9 mouse cellular contexts compared by ENCODE assay signal in the genomic region with DNA sequence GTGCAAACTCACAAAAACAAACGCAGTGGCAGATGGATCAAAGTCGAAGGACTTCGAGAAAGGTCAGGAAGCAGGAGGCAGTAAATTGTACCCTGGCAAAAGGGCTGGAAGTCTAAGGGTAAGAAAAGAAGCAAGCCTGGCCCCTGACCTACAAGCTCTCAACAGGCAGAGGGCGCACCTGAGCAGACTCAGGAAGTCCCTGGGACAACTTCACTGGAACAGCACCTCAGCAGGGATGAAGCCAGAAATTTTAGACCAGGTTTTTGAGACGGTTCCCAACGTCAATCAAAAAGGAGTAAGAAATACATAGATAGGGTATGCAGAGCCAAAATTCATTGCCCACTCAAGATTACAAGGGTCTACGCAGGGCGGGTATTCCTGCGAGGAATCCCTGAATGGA. TPM values are rescaled to one million over a fixed set of nuclear protein-coding genes. Genes with fewer than 3 reads are reported as not detected.
DNase-seq lines count a peak whose midpoint lies in the region; ATAC-seq and TF ChIP-seq lines count a peak whose summit lies in the region.
"Not testable (repeated sequence)": the region's sequence is repeated elsewhere in the genome, so short reads cannot be mapped to it uniquely, and the experiment has no call there.
"Had no signal": no experiment of that assay in that cellular context is flagged by ENCODE, and none has a peak within 500 bp of the region (broad histone marks: within the 10 kb centered on the region; RNA-seq: fewer than 3 reads in every experiment).

No protein-coding gene starts in this region.

- not testable (repeated sequence) for TF ChIP-seq EP300 in liver, postnatal 0 days (IDR thresholded peaks at IDR 0.05; ENCODE audit: low read depth)

- WGBS in embryonic facial prominence, embryonic 11.5 days: 14% methylated on average over 8 of the region's 9 CpGs
- 7% methylated on average over 8 of the region's 9 CpGs for WGBS in forebrain, postnatal 0 days
- WGBS in hindbrain, embryonic 11.5 days: 13% methylated on average over 8 of the region's 9 CpGs
- WGBS in kidney, embryonic 14.5 days: 5% methylated on average over 8 of the region's 9 CpGs
- 12% methylated on average over 8 of the region's 9 CpGs for WGBS in liver, postnatal 0 days (ENCODE audit: insufficient replicate concordance)
- WGBS in midbrain, postnatal 0 days: 10% methylated on average over 8 of the region's 9 CpGs

- H3K9ac ChIP-seq in embryonic facial prominence, embryonic 11.5 days (replicated peaks; ENCODE audit: low read length); forebrain, postnatal 0 days; hindbrain, embryonic 11.5 days (ENCODE audit: low read depth, low read length); kidney, embryonic 14.5 days (ENCODE audit: low read depth, low read length); liver, postnatal 0 days (replicated peaks); midbrain, postnatal 0 days (replicated peaks; ENCODE audit: low read length, poor library complexity, severe bottlenecking): not testable (repeated sequence)

- not testable (repeated sequence) for H3K4me1 ChIP-seq in embryonic facial prominence, embryonic 11.5 days (ENCODE audit: control insufficient read depth, insufficient read depth, low read length); forebrain, postnatal 0 days (ENCODE audit: insufficient read depth); hindbrain, embryonic 11.5 days (replicated peaks; ENCODE audit: control insufficient read depth, insufficient read depth, low read length); kidney, embryonic 14.5 days (ENCODE audit: control insufficient read depth, insufficient read depth, low read length); liver, postnatal 0 days (ENCODE audit: insufficient read depth); midbrain, postnatal 0 days (ENCODE audit: insufficient read depth, low read length)

- peak; percentile 12 for DNase-seq in R1 (ENCODE audit: low read depth, low spot score)
- DNase-seq in embryonic facial prominence, embryonic 11.5 days (ENCODE audit: low spot score): peak; percentile 5
- peak; percentile 16 for DNase-seq in forebrain, postnatal 0 days
- DNase-seq in hindbrain, embryonic 11.5 days (ENCODE audit: low spot score): peak; percentile 1
- not testable (repeated sequence) for DNase-seq in liver, postnatal 0 days
- DNase-seq in midbrain, postnatal 0 days (ENCODE audit: low spot score): peak; percentile 0
- DNase-seq in yolk sac, embryonic 10.5 days (ENCODE audit: low spot score): peak; percentile 0

- not testable (repeated sequence) for H3K4me3 ChIP-seq in embryonic facial prominence, embryonic 11.5 days (ENCODE audit: low read depth, low read length); liver, postnatal 0 days (ENCODE audit: low read depth, low read length)
- H3K4me3 ChIP-seq in forebrain, postnatal 0 days (ENCODE audit: low read depth, low read length): peak overlapping the region; percentile 29; the same call in 1 of the 2 replicates
- H3K4me3 ChIP-seq in hindbrain, embryonic 11.5 days (ENCODE audit: low read depth, low read length): peak overlapping the region; percentile 26; the same call in 1 of the 2 replicates
- peak overlapping the region; percentile 32; the same call in 1 of the 2 replicates for H3K4me3 ChIP-seq in kidney, embryonic 14.5 days (ENCODE audit: low read length)
- peak overlapping the region; percentile 34 for H3K4me3 ChIP-seq in midbrain, postnatal 0 days (ENCODE audit: low read depth, low read length)

- not testable (repeated sequence) for H3K9me3 ChIP-seq in embryonic facial prominence, embryonic 11.5 days (replicated peaks; ENCODE audit: control insufficient read depth, low read length); forebrain, postnatal 0 days (ENCODE audit: low read length); hindbrain, embryonic 11.5 days (ENCODE audit: control insufficient read depth, low read length); kidney, embryonic 14.5 days (ENCODE audit: control insufficient read depth, low read length); liver, postnatal 0 days (ENCODE audit: low read length); midbrain, postnatal 0 days (ENCODE audit: low read length)

- TF ChIP-seq CTCF in forebrain, postnatal 0 days (IDR thresholded peaks at IDR 0.05; ENCODE audit: low read depth): peak; percentile 26
- TF ChIP-seq CTCF in liver, postnatal 0 days (IDR thresholded peaks at IDR 0.05; ENCODE audit: low read depth): peak; percentile 9; the same call in 1 of the 2 replicates
- TF ChIP-seq CTCF in midbrain, postnatal 0 days (IDR thresholded peaks at IDR 0.05): peak; percentile 51

- not testable (repeated sequence) for H3K27me3 ChIP-seq in embryonic facial prominence, embryonic 11.5 days (ENCODE audit: control insufficient read depth, insufficient read depth, low read length); forebrain, postnatal 0 days (ENCODE audit: insufficient read depth, low read length); hindbrain, embryonic 11.5 days (ENCODE audit: control insufficient read depth, insufficient read depth, low read length); kidney, embryonic 14.5 days (ENCODE audit: control insufficient read depth, insufficient read depth, low read length); liver, postnatal 0 days (ENCODE audit: insufficient read depth, low read length); midbrain, postnatal 0 days (ENCODE audit: insufficient read depth, low read length)

- not testable (repeated sequence) for H3K27ac ChIP-seq in embryonic facial prominence, embryonic 11.5 days (replicated peaks; ENCODE audit: low read depth, low read length); forebrain, postnatal 0 days (ENCODE audit: low read depth, low read length); hindbrain, embryonic 11.5 days (ENCODE audit: low read depth, low read length); kidney, embryonic 14.5 days (ENCODE audit: low read depth, low read length); liver, postnatal 0 days (ENCODE audit: low read depth); midbrain, postnatal 0 days (ENCODE audit: low read depth, low read length)

- H3K4me2 ChIP-seq in embryonic facial prominence, embryonic 11.5 days (ENCODE audit: low read depth, low read length); liver, postnatal 0 days (ENCODE audit: low read depth, low read length): not testable (repeated sequence)
- H3K4me2 ChIP-seq in forebrain, postnatal 0 days (ENCODE audit: low read depth): peak overlapping the region; percentile 46
- H3K4me2 ChIP-seq in hindbrain, embryonic 11.5 days (replicated peaks; ENCODE audit: low read depth, low read length): peak overlapping the region; percentile 36
- peak overlapping the region; percentile 30; the same call in 1 of the 2 replicates for H3K4me2 ChIP-seq in kidney, embryonic 14.5 days (replicated peaks; ENCODE audit: low read depth, low read length)
- H3K4me2 ChIP-seq in midbrain, postnatal 0 days (ENCODE audit: low read depth, low read length, poor library complexity, severe bottlenecking): peak overlapping the region; percentile 34; the same call in 1 of the 2 replicates

- not testable (repeated sequence) for ATAC-seq in embryonic facial prominence, embryonic 11.5 days (replicated peaks; ENCODE audit: insufficient number of reproducible peaks, low FRiP score, low TSS enrichment, low read depth); forebrain, postnatal 0 days; hindbrain, embryonic 11.5 days (ENCODE audit: low FRiP score); kidney, embryonic 14.5 days (ENCODE audit: low FRiP score, low TSS enrichment); liver, postnatal 0 days; midbrain, postnatal 0 days (ENCODE audit: low FRiP score)

- H3K36me3 ChIP-seq in embryonic facial prominence, embryonic 11.5 days (replicated peaks; ENCODE audit: control insufficient read depth, insufficient read depth, low read depth, low read length); forebrain, postnatal 0 days (ENCODE audit: insufficient read depth); hindbrain, embryonic 11.5 days (ENCODE audit: control insufficient read depth, insufficient read depth, low read length); kidney, embryonic 14.5 days (ENCODE audit: control insufficient read depth, insufficient read depth, low read length); liver, postnatal 0 days (replicated peaks; ENCODE audit: insufficient read depth, low read length); midbrain, postnatal 0 days (ENCODE audit: insufficient read depth, low read length): not testable (repeated sequence)

RNA-seq across cellular contexts. Expression of a gene that starts 1.0 kb away (rescaled TPM):
- 2.8 and 4.3 TPM in 2 replicates for polyA plus RNA-seq in embryonic facial prominence, embryonic 11.5 days (2014; fragmentation: Nextera tagmentation; extraction: Ambion mirVana)
- total RNA-seq in forebrain, postnatal 0 days (2014; rRNA removed): 4.8 and 5.6 TPM in 2 replicates
- polyA plus RNA-seq in forebrain, postnatal 0 days (2015; fragmentation: Nextera tagmentation; extraction: Ambion mirVana): 5.7 and 6.4 TPM in 2 replicates
- 2.0 and 3.1 TPM in 2 replicates for polyA plus RNA-seq in hindbrain, embryonic 11.5 days (2014; fragmentation: Nextera tagmentation; extraction: Ambion mirVana)
- 2.2 TPM in 2 replicates for polyA plus RNA-seq in kidney, embryonic 14.5 days (2014; fragmentation: Nextera tagmentation; extraction: Ambion mirVana)
- not detected in 2 replicates for polyA plus RNA-seq in liver, postnatal 0 days (2015; fragmentation: Nextera tagmentation; extraction: Ambion mirVana)
- 4.5 and 5.1 TPM in 2 replicates for total RNA-seq in midbrain, postnatal 0 days (2014; rRNA removed)
- polyA plus RNA-seq in midbrain, postnatal 0 days (2015; fragmentation: Nextera tagmentation; extraction: Ambion mirVana): 6.9 and 7.4 TPM in 2 replicates

RNA-seq across cellular contexts. Expression of a gene that starts 13.8 kb away (rescaled TPM):
- 1.3 and 2.2 TPM in 2 replicates for polyA plus RNA-seq in embryonic facial prominence, embryonic 11.5 days (2014; fragmentation: Nextera tagmentation; extraction: Ambion mirVana)
- 3.8 TPM in 2 replicates for total RNA-seq in forebrain, postnatal 0 days (2014; rRNA removed)
- polyA plus RNA-seq in forebrain, postnatal 0 days (2015; fragmentation: Nextera tagmentation; extraction: Ambion mirVana): 4.7 and 5.2 TPM in 2 replicates
- 0.34 and 0.49 TPM in 2 replicates for polyA plus RNA-seq in hindbrain, embryonic 11.5 days (2014; fragmentation: Nextera tagmentation; extraction: Ambion mirVana)
- 0.90 and 1.2 TPM in 2 replicates for polyA plus RNA-seq in kidney, embryonic 14.5 days (2014; fragmentation: Nextera tagmentation; extraction: Ambion mirVana)
- polyA plus RNA-seq in liver, postnatal 0 days (2015; fragmentation: Nextera tagmentation; extraction: Ambion mirVana): not detected in 2 replicates
- total RNA-seq in midbrain, postnatal 0 days (2014; rRNA removed): 4.4 and 5.6 TPM in 2 replicates
- 5.9 and 6.7 TPM in 2 replicates for polyA plus RNA-seq in midbrain, postnatal 0 days (2015; fragmentation: Nextera tagmentation; extraction: Ambion mirVana)

RNA-seq across cellular contexts. Expression of a gene that starts 18.1 kb away (rescaled TPM):
- not detected in 2 replicates for polyA plus RNA-seq in embryonic facial prominence, embryonic 11.5 days (2014; fragmentation: Nextera tagmentation; extraction: Ambion mirVana)
- not detected in 2 replicates for total RNA-seq in forebrain, postnatal 0 days (2014; rRNA removed)
- not detected in 2 replicates for polyA plus RNA-seq in forebrain, postnatal 0 days (2015; fragmentation: Nextera tagmentation; extraction: Ambion mirVana)
- polyA plus RNA-seq in hindbrain, embryonic 11.5 days (2014; fragmentation: Nextera tagmentation; extraction: Ambion mirVana): not detected in 2 replicates
- polyA plus RNA-seq in kidney, embryonic 14.5 days (2014; fragmentation: Nextera tagmentation; extraction: Ambion mirVana): not detected in 2 replicates
- not detected in 2 replicates for polyA plus RNA-seq in liver, postnatal 0 days (2015; fragmentation: Nextera tagmentation; extraction: Ambion mirVana)
- not detected in 2 replicates for total RNA-seq in midbrain, postnatal 0 days (2014; rRNA removed)
- not detected in 2 replicates for polyA plus RNA-seq in midbrain, postnatal 0 days (2015; fragmentation: Nextera tagmentation; extraction: Ambion mirVana)
- total RNA-seq: left cerebral cortex, postnatal 4 days had no signal

RNA-seq across cellular contexts. Expression of a gene that starts 49.4 kb away (rescaled TPM):
- not detected in 2 replicates for polyA plus RNA-seq in embryonic facial prominence, embryonic 11.5 days (2014; fragmentation: Nextera tagmentation; extraction: Ambion mirVana)
- not detected in 2 replicates for total RNA-seq in forebrain, postnatal 0 days (2014; rRNA removed)
- not detected in 2 replicates for polyA plus RNA-seq in forebrain, postnatal 0 days (2015; fragmentation: Nextera tagmentation; extraction: Ambion mirVana)
- polyA plus RNA-seq in hindbrain, embryonic 11.5 days (2014; fragmentation: Nextera tagmentation; extraction: Ambion mirVana): not detected in 2 replicates
- not detected in 2 replicates for polyA plus RNA-seq in kidney, embryonic 14.5 days (2014; fragmentation: Nextera tagmentation; extraction: Ambion mirVana)
- polyA plus RNA-seq in liver, postnatal 0 days (2015; fragmentation: Nextera tagmentation; extraction: Ambion mirVana): not detected in 2 replicates
- not detected in 2 replicates for total RNA-seq in midbrain, postnatal 0 days (2014; rRNA removed)
- polyA plus RNA-seq in midbrain, postnatal 0 days (2015; fragmentation: Nextera tagmentation; extraction: Ambion mirVana): not detected in 2 replicates
